Mouse (Mus musculus): ENCODE measurements at regions not wholly inside any gene's neighbourhood (a gene's known extent, or its start where the extent isn't known, plus 50 kb on each side); places are given as distances from the start of the nearest gene placed in this dataset.
A peak's percentile ranks its signal among the peaks of the same experiment; 100 is the strongest.

DNA sequence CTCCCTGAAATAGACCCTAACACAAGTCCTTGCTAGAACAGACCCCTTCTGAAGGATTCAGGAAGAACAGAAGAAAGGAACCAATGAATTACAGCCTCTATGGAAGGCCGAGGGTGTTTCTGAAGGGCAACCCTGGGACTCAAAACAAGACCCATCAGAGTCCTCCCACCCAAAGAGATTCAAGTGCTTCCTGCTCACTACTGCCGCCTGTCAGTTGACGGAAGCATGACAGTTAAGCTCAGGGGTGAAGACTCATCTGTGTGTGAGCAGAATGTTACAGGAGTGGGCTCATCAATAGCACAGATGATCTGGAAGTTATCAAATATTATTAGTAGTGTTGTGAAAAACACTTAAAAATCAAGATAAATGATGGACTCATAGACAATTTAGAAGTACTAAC lies 411.9 kb upstream of the Slc35b3 start:
- TF ChIP-seq CTCF (conservative IDR thresholded peaks at IDR 0.05; ENCODE audit: low read length), result peak; percentile 79
- TF ChIP-seq NANOG (IDR thresholded peaks at IDR 0.05; ENCODE audit: borderline replicate concordance, low read length), result no peak
- TF ChIP-seq POU5F1 (IDR thresholded peaks at IDR 0.05; ENCODE audit: borderline replicate concordance, low read length), result no peak

Data from E14TG2a.4 (cell line).